Mouse (Mus musculus) kidney, postnatal 10 days (tissue): ENCODE data around the gene Ube2v1.
A peak's percentile ranks its signal among the peaks of the same experiment; 100 is the strongest.

Experiments
- DNase-seq: peaks from one replicate; pipeline ENCODE4 v3.0.0; 2021; ENCODE audit warnings: mixed read lengths

Ube2v1 gene

DNA sequence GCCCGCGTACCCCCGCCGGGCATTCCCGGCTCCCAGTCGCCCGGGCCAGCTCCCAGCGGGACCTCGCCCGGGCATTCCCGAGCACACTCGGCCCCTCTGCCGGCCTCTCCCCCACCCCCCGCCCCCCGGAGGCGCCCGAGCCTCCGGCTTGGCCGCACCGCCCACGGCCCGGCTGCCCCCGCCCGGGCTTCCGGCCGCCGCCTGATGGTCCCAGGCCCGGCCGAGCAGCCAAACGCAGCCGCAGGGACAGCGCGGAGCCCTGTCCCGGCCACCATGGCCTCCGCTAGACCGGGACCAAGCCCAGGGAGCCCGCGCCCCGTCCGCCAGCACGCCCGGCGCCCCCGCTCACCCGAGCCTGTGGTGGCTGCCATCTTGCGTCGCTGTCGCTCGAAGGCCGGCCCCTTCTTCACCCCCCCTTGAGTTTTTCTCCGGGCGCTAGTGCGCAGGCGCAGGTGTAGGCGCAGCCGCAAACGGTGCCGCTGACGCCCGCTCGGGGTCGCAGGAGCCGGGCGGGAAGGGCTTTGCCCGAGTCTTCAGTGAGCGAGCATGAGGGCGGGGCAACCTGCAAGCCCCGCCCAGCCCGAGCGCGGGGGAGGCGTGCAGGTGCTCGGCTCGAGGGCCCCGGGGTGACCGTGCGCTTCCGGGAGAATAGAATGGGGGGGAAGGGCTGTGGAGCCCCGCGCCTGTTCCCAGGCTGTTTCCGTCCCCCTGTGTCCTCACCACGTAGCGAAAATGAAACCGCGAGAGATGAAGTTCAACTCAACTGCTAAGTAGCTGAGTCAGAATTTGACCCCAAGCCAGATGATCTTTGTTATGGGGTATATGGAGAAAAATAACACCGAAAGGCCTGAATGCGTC, at the start of gene Ube2v1:
Ube2v1 (minus strand) TSS at position 505 of the 858 bp plus-strand sequence.
- DNase-seq, result peak; percentile 97

DNA sequence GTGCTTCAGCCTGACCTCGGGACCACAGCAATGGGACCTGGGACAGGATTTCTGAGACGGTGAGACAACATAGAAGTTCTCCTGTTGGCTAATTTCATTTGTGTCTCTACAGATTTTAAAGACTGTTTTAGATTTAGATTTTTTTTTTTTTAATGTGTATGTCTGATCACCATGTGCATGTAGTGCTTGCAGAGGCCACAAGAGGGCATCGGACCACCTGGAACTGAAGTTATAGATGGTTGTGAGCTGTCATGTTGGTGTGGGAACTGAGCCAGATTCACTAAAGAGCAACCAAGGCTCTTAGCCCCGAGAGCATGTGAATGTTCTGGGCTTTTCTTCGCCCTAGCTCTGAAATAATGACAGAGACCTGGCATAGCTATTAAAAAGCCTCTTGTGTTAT, 48.8 kb upstream of the Ube2v1 start:
- DNase-seq, result peak; percentile 80

DNA sequence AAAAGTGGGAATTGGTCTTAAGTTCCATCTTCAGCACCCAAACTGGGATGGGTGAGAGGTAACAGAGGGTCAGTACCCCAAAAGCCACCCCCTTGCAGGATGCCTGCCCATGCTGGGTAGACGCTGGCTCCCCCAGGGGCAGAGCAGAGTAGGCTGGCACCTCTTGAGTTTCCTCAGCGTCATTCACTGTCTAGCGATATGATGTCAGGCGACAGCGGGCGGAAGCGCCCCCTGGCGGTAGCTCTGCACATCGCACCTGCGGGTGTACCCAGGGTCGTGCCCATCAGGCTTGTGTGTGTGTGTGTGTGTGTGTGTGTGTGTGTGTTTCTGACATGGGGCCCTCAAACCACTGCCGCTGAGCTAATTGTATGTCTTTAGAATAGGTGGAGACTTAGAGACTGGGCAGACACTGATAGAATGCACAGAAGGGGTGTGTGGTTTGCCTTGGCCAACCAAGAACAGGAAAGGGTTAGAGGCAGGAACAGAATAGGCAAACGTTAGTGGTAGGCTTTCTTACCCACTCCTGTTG, 48.1 kb upstream of the Ube2v1 start:
- peak; percentile 88 for DNase-seq

GRCm38 (mm10) chr2:167678600-167678999, 46.7 kb upstream of the Ube2v1 start:
- DNase-seq, result no peak

DNA sequence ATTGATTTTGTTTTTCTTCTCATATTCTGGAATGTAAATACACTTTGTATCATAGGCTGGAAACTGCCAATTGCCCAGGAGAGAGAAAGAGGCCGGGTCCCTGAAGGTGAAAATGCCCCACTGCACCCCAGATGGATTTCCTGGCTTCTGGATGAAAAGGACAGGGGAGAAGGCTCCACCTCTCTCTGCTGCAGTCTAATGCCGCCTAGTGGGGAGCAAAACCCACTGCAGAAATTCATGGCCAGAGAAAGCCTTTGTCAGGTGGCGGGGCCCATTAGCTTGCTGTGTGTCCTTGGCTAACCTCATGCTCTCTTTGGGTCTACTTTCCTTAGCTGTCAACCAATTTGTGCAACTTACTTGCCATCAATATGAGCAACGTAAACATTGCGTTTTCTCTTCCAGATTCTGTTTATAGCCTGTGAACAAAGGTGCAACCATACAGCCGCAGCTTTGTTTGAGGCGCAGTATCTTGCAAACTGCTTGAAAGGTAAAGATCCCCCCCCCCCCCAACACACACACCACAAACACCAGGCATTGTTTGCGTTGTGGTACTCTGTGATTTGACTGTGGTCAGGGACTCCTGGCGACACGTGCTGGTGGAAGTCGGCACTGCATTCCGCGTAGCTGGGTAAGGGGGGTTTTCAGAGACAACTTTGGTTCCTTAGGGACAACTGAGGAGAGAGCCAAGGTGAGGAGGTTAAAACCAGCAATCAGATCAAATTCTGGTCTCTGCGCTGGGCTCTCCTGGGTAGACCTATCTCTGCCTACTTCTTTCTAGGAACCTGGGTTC, 43.4 kb upstream of the Ube2v1 start:
- peak; percentile 62 for DNase-seq

- peak; percentile 72 for DNase-seq
Observed at GRCm38 (mm10) chr2:167672212-167672685, 40.4 kb upstream of the Ube2v1 start.

DNA sequence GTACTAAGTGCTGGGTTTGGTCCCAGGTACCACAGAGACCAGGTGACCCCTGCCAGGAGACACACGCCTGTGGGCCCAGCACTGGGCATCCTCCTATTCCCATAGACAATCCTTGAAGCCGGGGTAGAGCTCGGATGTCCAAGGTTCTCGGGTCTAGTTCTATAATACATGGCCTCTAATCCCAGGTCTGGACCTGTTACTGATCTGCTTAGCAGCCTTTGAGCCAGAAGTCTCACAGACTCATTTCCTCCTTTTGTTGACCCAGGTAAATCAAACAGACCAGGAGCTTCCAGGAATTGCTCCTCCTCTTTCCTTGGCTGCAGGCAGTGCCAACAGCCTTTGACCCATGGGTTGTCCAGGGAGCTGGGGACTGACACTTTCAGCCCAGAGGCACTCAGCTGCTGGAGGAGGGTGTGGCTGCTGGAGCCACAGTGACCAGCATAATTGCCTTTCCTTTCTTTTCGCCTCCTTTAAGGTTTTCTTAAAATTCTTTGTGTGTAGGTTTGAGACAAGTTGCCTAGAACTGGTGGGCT, 39.3 kb upstream of the Ube2v1 start:
- peak; percentile 50 for DNase-seq

- DNase-seq, result no peak
Observed at GRCm38 (mm10) chr2:167669398-167669797, 37.5 kb upstream of the Ube2v1 start.

DNA sequence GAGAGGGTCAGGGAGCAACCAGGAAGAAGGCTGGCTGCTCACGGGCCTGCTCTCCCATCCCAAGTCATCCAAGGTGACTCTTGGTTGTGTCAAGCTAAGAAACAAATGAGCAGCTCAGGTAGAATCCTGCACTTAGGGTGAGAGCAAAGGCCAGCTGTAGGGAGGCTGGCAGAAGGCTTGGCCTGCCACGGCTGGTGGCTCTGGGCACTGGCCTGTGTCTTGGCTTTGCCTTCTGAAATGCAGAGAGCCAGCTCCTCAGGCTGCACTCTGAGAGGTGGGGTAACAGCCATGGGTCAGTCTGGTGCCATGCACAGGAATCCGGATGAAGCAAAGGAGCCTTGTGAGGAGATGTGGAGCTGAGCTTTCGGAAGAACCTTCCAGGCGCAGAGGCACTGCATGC, 36.5 kb upstream of the Ube2v1 start:
- no peak for DNase-seq

DNA sequence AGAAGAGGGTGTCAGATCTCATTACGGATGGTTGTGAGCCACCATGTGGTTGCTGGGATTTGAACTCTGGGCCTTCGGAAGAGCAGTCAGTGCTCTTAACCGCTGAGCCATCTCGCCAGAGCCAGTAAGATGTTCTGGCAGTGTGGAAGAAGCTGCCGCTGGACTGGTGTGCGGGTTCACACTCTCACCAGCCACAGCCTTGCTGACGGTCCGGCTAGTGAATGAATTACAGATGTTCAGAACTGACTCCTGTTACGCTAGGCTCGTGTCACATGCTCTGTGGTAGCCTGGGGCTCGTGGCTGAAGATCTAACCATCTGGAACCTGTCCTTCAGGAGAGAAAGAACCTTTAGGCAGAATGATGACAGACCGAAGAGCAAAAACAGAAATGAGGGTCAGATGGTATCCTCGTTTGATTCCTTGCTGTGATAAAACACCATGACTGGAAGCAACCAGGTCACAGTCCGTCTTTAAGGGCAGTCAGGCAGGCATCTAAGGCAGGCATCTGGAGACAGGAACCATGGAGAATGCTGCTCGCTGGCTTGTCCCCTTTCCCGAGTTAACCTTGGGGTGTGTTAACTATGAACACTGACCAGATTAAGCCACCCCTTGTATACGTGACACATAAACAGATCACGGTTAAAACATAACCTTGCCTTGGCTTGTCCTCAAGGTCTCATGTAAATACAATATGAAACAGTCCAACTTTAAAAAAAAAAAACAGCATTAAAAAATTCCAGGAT, 34.2 kb upstream of the Ube2v1 start:
- DNase-seq, result peak; percentile 45

DNA sequence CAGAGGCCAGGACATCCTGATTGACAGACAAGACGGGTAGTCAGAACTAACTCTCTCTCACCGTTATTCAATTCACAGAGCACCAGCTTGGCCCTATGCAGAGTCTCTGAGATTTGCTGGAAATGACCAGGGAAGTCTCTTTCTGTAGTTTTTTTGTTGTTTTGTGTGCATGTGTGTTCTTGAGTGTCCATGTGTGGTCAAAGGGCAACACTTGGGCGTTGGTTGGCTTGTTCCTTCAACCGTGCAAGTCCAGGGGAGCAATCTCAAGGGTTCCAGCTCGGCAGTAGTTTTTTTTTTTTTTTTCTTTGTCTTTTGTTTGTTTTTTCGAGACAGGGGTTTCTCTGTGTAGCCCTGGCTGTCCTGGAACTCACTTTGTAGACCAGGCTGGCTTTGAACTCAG, 30.8 kb upstream of the Ube2v1 start:
- DNase-seq, result no peak

DNA sequence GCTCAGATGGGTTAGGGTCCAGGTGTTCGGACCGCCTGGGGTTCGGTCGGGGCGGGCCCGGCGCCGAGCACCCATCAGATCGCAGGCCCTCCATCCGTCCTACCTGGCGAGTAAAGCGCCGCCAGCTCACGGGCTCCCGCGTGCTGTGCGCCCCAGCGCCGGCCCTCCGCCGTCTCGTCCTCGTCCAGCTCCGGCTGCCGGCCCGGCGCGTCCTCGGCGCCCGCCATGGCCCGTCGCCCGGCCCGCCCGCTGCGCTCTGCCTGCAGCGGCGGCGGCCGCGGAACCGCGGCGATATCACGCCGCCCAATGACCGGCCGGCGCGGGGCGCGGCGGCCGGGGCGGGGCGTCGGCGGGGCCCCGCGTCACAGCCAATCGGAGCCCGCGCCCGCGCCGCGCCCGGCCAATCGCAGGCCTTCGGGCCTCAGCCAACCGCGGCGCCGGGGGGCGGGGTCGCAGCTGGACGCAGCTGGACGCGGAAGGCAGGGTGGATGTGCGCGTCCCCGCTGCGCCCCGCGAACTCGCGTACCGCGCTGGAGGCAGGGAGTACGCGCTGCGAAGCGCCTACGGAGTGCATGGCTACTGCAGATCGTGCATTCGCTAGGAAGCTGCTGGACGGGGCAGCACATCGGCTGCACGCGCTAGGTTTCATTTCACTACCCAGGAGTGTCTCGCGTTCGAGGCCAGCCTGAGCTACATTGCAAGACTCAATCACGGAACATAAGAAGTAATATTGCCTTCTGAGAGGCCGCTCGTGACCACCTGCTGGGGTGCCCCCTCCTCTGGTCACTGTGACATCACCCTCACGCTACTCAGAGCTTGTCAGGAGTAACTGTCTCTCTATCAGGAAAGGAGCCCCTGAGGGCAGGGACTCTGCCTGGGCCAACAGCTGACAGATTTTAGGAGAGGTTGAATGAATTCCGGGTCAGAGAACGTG, 29.6 kb upstream of the Ube2v1 start, which contains the start of gene Gm20431:
Gm20431 (minus strand) TSS at position 227 of the 934 bp plus-strand sequence.
- DNase-seq, result peak; percentile 99

DNA sequence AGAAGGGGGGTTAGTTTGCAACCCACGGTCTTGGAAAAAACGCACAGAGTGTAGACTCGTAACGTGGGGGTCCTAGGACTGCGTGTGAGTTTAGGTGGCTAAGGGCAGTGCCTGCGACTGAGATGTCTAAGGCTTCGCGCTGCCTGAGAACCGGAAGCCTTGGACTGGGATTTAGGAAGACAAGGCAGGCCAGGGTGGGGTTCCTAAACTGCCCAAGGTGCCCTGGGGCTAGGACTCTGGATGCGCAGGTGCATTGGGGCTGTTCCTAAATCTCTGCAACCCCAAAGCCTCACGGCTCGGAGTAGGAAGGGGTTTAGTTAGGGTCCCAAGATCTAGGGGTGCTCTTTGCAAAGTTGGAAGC, 28.7 kb upstream of the Ube2v1 start:
- DNase-seq, result peak; percentile 37

DNA sequence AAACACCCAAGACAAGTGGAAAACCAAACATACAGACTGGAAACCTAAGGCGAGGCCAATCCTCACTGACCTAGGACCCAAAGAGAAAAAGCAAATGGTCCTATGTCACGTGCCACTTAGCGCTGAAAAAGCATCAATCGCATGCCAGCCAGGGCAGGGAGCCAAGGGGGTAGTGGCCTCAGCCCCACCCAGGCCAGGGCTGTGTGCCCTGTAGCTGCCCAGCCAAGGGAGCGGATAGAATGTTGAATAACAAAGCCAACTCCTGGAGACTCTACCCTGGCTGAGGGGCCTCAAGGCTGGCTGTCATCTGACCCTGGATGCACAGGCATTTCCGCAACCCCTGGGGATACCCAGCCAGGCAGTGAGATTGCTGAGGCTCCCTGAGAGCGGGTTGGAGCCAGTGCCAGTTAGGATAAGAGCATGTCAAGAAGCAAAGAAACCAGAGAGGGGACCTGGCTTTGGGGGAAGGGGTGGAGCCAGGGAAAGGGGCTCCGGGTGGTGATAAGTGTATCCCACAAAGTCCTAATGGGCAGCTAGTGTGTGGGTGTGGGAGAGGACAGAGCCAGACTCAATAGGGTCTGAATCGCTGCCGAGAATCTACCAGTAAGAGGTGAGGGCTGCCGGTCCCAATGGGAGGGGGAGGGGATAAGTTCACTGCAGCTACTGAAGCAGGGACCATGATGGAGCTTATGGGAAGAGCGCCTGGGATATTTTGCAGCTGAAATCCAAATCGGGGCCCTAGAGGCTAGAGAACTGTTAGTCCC, 28.1 kb upstream of the Ube2v1 start:
- peak; percentile 82 for DNase-seq

DNA sequence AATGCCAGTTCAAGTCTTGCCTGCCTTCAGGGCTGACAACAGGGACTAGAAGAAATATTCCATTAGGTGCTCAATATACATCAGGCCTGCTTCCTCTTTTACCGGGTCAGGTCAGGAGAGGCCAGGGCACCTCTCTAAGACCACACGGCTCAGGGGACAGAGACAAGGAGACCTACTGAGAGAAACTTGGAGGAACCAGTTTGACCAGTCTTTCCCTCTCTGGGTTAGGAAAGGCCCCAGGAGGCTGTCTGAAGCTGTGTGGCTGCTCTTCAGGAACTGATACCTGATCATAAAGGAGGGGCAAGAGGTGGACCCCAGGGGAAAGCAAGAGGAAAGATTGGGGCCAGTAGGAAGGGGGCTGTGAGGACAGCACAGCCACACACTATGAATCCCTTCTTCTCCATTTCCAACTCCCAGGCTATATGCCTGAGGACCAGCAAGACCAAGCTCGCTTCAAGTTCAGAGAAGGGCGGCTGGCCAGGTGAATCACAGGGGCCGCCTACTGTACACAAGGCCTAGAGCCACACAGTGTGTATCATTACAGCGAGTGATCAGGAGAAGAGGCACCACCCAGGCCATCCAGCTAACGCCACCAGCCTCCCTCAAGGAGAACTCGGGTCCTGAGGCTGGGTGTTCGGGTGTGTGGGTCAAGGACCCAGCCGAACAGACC, 27.4 kb upstream of the Ube2v1 start:
- DNase-seq, result no peak

DNA sequence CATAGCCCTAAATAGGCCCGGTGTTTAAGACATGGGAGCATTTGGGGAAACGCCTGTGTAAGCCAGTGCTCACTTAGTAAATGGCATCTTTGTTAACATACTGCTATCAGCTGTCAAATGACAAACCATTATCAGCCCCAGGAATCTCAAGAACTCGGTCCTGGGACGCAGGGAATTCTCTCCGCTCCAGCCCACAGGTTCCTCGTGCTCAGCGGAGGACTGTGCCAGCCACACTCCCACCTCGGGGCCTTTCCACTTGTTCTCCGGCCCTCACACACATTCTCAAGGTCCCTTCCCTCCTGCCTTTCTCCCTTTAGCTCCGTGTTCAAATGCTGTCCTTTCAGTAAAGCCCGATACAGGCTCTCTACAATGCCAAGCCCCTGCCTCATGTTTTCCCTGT, 26.8 kb upstream of the Ube2v1 start:
- DNase-seq, result no peak

GRCm38 (mm10) chr2:167657973-167658372, 26.1 kb upstream of the Ube2v1 start:
- DNase-seq, result no peak

DNA sequence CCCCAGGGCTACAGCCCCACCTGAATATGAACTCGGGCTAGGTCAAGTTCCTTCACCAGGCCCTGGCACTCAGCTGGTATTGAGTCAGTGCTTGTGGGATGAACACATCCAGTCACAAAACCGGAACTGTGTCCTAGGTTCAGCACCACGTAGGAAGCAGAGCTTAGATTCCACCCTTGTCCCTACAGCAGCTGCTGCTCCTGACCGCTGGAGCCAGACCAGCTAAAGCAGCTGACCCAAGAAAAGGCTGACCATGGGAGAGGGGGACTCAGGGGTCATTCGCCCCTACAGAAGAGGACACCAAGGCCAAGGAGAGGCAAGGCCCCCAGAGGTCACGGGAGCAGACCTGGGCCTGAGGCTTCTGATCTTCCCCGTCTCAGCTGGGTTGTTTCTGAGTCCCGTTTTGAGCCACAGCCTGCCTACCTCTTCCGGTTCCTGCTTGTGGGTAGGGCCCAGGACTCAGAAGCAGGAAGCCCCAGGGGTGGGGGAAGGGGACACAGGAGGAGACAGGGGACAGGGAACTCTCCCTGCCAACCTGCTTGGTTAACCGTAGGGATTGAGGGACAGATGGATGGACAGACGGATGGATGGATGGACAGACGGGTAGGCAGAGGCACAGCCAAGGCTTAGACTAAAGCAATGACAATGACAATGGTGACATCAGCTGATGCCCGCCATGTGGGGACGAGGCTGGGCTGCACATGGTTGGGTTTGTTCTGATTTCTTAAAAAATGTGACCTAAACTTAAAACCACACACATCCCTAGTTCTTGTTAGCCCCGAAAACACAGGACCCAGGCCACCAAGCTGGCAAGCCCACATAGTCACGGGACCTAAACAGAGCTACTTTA, 25.0 kb upstream of the Ube2v1 start:
- DNase-seq, result peak; percentile 64
